Mouse (Mus musculus): ENCODE data around the gene Fancd2. TPM values are rescaled to one million over a fixed set of nuclear protein-coding genes. Genes with fewer than 3 reads are reported as not detected.

Fancd2 gene
- total RNA-seq, 2 experiments from 2014 or later, result 2.5 to 4.1 TPM

DNA sequence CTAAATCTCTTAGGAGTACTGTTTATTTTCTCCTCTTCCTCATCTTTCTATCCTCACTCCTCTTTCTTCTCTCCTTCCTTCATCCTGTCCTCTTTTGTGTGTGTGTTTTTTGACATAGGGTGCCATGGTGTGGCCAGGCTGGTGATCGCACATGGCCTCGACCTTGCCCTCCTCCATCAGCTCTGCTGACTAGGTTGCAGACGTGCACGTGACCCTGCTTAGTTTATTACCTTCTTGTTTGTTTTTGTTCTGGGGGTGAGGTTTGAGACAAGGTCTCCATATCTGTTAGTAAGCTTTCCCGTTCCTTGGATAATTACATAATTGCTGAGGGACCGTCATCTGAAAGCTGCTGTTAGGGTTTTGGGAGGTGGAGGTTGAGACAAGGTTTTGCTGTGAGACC lies 77.4 kb downstream of the Fancd2 start:
- no peak for DNase-seq (ENCODE audit: low spot score in 2 of 2)

DNA sequence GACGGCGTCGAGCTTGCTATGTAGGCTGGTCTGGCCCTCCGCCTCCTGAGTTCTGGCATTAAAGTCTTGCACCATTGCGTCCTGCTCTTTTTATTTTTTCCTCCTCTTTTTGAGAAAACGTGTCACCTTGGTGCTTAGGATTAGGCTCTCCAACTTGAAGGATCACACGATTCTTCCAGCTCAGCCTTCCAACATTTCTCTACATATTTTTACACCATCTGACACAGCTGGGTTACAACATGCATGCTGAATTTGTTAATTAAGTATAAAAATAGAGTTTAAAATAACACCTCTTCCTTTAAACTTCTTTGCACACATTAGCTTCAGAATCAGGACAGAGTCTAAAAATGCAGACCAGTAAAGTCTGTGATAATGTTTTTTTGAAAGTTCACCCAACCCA lies 77.8 kb downstream of the Fancd2 start:
- DNase-seq (ENCODE audit: low spot score in 2 of 2), result no peak

DNA sequence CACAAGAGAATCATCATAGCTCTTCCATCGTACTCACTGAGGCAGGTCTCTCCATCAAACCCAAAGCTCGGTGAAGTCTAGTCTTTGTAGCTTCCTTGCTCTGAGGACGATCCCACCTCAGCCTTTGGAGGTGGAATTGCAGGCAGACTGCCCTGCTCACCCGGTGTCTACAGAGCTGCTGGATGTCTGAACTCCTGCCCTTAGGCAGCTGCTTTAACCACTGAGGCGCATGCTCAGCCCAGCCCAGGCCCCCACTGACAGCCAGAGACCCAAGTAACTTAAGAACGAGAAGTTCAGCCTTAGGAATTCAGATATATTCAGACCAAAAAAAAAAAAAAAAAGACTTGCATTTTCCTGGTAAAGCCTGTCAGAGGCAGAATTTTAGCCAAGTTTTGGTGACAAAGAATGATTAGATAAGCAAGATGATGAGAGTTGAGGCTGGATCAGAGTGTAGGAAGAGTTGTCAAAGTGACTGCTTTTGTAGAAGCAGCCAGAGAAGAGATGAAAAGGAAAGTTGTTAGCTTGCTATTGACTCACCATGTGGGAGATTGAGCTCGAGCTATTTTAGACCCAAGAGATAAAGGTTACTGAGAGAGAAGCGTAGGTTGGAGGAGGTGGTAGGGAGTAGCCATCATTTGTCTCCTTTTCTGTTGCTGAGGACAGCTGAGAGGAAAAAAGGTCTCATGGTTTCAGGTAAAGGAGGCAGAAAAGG lies 80.9 kb downstream of the Fancd2 start:
- no peak for DNase-seq (ENCODE audit: low spot score in 2 of 2)

DNA sequence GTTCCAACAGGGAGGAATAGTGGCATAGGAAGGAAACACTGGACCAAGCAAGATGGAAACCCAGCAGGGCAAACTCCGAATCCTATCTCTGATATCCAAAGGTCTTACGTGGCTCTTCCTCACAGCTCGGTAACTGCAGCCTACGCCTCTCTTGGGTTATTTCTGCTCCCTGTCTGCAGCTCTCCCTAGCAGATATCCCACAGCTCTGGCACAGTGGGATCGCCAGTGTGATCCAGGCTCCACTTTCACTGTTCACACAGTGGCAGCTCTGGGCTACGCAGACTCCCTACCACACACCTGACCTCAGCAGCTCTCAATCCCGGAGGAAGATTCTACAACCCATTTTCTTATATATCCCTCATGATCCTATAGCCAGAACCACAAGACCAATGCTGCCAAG lies 82.7 kb downstream of the Fancd2 start:
- no peak for DNase-seq (ENCODE audit: low spot score in 2 of 2)

DNA sequence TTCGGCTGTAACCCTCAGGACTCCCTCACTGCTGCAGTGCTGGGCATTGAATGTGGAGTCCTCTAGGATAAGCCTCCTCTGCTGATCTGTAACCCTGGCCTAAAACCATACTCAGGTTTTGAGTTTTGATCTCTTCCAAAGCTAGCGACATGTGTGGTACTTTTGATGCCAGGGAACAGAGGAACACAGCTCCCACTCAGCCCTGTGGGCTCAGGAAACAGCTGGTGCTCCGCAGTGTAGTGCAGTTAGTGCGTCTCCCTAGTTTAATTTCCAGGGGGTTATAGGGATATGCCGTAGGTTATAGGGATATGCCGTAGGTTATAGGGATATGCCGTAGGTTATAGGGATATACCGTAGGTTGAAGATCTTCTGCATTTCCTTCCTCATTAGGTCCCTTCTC lies 83.5 kb downstream of the Fancd2 start:
- DNase-seq (ENCODE audit: low spot score in 2 of 2), result peak; percentile 24 to 50

DNA sequence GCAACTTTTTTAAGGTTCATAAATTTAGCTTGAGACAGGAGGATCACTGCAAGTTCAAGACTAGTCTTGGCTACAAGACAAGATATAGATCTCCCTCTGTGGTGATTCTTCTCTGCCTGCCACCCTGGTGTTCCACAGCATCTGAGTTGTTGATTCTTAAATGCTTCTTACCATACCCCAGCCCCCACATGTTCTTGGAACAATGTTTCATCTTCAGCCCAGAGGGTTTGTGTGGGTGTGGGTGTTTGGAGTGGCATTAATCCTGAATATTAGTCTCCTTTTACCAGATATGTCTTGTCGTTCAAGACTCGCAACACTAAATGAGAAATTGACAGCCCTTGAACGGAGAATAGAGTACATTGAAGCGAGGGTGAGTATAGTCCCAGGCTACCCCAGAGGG lies 84.0 kb downstream of the Fancd2 start:
- no peak for DNase-seq (ENCODE audit: low spot score in 2 of 2)

DNA sequence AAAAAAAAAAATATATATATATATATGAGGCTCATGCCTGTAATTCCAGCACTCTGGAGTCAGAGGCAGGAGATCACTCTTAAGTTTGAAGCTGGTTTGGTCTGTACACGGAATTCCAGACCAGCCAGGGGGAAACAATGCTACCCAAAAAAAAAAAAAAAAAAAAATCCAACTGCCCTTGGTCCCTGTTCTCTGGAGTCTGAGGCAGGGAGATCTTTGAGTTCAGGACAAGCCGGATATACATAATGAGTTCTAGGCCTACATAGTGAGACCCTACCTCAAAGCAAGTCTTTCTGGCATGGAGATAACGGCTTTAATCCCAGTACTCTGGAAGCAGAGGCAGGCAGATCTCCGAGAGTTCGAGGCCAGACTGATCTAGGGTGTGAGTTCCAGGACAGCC lies 91.9 kb downstream of the Fancd2 start:
- DNase-seq (ENCODE audit: low spot score in 2 of 2), result no peak

DNA sequence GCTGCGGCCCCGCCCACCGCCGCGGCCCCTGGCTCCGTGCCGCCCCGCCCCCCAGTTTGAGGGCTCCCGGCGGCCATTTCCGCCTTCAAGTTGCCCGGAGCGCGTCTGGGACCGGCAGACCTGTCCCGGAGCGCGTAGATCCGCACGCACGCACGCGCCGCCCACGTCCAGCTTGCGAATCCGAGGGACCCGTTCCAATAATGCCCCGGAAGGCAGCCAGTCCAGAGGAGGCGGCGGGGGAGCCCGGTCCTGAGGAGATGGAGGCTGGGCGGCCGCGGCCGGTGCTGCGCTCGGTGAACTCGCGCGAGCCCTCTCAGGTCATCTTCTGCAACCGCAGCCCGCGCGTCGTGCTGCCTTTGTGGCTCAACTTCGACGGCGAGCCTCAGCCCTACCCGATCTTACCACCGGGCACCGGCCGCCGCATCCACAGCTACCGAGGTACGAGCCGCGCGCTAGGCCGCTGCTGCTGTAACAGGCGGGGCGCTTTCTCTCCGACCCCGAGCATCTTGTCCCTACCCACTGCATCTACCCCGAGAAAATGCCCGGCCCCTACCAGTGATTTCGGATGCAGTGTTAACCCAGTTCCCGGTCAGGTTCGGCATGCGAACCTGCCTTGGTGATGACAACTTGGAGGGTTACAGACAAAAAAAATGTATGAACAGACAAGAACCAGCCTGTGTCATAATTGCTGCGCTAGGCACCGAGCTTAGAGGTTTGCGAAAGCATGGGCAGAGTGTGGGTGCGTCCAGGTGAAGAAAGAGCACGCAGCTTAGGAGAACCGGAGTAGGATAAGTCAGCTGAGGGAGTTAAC lies 92.7 kb downstream of the Fancd2 start, which contains the start of gene Vhl:
TSS of gene Vhl (plus strand) at position 19 of the 811 bp plus-strand sequence.
- peak; percentile 86 to 91 for DNase-seq (ENCODE audit: low spot score in 2 of 2)

DNA sequence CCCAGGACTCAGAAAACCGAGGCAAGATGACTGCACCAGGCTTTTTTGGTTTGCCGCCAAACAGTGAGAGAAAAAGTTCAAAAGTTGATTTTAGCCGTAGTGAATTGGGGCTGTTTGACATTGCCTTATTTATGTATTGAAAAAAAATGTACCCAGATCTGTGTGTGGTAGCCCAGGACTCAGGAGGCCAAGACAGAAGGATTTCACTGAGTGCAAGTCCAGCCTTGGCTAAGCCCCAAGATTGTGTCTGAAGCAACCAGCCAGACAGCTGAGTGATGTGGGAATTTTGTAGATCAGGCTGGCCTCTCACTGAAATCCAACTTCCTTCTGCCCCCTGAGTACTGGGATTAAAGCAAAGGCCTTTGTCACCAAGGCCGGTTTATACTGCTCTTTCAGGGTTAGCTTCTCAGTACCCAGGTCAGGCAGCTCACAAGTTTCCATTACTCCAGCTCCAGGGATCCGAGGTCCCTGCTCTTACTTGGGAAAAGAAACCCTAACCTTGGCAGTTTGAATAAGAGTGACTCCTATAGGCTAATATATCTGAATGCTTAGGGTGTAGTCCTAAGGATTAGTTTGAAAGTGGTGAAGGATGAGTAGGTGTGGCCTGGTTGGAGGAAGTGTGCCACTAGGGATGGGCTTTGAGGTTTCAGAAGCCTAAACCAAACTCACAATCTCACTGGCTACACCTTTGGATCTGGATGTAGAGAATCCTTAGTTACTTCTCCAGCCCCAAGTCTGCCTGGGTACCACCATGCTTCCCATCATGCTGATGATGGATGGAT lies 93.7 kb downstream of the Fancd2 start:
- peak in 1 of 2 experiments; percentile 40 for DNase-seq (ENCODE audit: low spot score in 2 of 2)

DNA sequence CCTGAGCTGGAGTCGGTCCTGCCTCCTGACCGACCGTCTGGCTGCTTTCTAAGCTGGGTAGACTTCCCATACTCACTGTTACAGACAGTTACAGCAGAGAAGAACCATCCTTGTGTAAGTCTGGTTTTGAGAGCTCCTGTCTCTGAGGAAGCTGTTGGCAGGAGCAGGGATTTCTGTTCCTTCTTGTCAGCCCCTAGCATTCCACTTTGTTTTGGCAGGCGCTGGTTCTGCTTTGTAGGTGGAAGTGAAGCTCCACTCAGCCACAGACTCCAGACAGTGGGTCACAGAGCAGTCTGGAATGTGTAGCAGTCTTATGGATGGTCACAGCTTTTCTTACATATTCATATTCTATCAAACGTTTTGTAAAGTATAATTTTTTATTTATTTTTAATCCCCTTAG lies 98.8 kb downstream of the Fancd2 start:
- peak in 1 of 2 experiments; percentile 40 for DNase-seq (ENCODE audit: low spot score in 2 of 2)

DNA sequence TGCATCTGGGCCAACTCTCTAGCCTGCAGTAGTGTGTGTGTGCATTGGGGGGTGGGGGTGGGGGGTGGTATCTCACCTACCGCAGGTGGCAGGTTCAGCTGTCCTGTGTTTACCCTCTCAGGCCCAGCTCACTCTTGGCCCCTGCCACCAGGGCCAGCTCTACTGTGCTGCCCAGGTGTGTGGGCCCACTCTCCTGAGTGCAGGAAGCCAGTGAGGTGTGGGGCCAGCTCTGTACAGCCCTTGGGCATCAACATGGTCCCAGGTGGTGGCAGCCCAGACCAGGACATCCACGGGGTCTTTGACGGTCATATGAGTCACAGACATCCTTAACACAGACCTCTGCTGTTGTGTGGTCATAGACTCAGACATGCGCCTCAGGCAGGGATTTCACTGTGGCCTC lies 101.4 kb downstream of the Fancd2 start:
- DNase-seq (ENCODE audit: low spot score in 2 of 2), result no peak

DNA sequence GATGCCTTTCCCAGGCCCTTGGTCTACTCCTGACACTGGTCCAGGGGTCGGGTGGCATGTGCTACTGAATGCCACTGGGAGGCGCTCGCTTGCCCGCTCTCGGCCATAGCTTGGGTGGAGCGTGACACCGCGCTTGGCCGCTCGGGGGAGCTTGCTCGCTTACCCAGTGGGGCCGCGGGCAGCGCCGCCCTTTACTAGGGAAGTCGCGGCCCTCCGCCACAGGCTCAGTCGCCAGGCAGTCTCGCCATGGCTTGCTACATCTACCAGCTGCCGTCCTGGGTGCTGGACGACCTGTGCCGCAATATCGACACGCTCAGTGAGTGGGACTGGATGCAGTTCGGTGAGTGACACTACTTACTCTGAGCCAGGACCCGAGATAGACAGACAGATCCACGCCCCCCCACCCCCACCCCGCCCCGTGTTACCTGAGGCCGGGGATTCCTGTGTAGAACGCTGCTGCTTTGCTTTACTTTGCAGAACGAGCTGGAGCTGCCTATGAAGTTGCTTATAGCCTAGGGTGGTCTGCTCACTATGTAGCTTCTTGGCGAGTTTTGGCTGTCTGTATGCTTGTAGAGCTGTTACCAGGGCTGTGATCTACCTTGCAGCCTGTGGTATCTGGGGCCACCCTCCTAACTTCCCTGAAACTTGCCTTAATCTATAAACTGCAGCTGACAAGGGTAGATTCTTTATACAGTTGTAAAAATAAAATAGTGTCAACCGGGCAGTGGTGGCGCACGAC lies 107.0 kb downstream of the Fancd2 start, which contains the start of gene Irak2:
TSS of gene Irak2 (plus strand) at position 166 of the 739 bp plus-strand sequence.
- peak; percentile 93 to 94 for DNase-seq (ENCODE audit: low spot score in 2 of 2)

DNA sequence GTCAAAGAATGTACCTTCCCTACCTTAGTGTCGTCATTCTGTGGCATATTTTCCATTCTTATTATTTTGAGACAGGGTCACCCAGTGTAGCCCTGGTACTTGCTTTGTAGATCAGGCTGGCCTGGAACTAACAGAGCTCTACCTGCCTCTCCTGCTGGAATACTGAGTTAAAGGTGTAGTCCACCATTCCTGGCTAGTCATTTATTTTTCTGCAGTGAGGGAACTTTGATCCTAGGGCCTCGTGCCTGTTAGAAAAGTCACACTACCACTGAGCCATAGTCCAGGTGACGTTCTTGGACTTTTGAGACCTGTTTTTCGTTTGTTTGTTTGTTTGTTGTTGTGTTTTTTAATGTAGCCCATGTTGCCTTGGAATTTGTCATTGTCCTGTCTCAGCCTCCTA lies 107.7 kb downstream of the Fancd2 start:
- DNase-seq (ENCODE audit: low spot score in 2 of 2), result no peak

DNA sequence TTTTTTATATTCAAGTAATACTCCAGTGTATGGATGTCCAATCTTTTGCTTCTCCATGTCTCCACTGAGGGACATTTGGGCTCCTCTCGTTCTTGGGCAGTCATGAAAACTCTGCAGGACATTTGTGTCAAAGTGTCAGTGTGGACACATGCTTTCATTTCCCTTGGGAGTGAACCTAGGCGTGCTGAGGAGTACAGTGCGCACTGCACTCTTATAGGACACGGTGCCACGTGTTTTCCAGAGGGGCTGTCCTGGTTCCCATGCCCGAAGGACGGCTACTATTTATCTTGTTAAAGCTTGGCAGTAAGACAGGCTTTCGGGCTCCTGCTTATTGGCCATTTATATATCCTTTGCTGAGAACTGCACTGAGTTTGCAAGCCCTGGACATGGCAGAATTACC lies 111.1 kb downstream of the Fancd2 start:
- no peak for DNase-seq (ENCODE audit: low spot score in 2 of 2)

DNA sequence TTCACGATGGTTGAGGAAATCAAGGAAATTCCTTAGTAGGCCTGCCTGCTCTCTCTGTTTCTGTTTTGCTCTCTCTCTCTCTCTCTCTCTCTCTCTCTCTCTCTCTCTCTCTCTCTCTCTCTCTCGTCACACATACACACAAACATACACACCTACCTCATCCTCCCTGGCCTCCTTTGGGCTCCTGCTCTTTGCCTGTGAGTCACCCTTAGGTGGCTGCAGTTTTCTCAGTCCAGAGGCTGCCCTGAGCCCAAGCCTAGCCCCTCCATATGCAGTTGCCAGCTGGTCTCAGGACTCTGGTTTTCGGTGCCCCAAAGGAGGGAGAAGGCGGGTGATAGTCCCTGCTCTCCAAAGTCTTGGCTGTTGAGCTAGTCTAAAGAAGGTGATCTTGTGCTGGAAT lies 111.5 kb downstream of the Fancd2 start:
- no peak for DNase-seq (ENCODE audit: low spot score in 2 of 2)

DNA sequence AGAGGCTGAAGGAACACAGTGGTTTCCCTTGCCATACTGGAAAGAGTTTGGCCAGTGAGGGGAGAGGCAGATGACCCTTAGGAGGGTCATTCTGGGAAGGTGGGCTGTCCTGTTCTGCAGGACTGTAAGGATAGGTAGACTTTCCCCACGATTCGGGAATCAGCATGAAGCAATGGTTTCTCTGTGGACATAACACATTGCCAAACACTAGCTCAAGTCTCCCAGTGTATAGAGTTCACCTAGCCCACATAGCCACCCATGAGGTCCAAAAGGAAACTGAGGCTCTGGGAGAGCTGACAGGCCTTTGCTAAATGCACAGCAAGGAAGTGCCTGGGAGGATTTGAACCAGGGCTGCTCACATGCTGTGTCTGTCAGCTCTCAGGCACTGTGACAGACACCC lies 112.5 kb downstream of the Fancd2 start:
- DNase-seq (ENCODE audit: low spot score in 2 of 2), result no peak

DNA sequence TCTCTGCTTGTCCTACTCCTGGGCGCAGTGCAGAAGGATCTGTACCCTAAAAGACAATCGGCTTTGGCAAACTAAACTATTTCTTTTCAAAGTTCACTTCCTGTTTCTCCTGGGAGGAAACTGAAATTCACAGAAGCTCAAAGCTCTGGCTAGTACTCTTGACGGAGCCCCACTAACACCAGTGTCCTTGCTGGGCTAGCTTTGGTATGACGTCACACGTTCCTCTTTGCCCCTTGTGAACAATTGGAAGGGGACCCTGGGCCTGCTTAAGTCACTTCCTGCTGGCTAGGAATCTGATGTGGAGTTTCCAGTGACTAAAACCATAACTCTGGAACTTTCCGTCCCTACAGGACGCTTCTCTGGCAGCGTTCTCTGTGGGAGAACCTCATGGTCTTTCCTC lies 113.3 kb downstream of the Fancd2 start:
- DNase-seq (ENCODE audit: low spot score in 2 of 2), result peak in 1 of 2 experiments; percentile 57
